9 mouse cellular contexts compared by ENCODE assay signal in the genomic region with DNA sequence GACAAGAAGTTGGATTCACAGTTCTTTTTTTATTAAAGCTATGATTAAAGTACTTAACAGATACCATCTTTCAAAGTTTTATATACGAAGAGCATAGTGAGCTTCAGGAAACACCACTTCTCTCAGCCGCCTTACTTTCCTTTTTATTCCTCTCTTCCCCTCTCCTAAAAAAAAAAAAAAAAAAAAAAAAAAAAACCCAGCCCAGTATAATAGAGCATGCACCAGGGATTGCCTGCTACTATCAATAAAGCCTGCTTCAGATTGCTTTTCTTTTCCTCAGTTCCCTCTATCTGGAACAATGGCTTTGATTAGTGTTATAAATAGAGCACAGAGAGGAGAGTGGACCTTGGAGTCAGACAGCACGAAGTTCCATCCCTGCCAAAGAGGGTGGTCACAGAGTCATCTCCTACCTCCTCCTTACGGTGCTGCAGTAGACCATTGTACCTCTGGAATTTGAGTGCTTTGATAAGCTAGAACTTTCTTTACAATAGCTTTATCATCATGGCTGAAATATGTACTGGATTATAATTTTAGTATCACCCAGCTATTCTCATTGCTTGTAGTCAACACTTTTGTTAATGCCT. TPM values are rescaled to one million over a fixed set of nuclear protein-coding genes. Genes with fewer than 3 reads are reported as not detected.
DNase-seq lines count a peak whose midpoint lies in the region; ATAC-seq and TF ChIP-seq lines count a peak whose summit lies in the region.
"Had no signal": no experiment of that assay in that cellular context is flagged by ENCODE, and none has a peak within 500 bp of the region (broad histone marks: within the 10 kb centered on the region; RNA-seq: fewer than 3 reads in every experiment).

No protein-coding gene starts in this region.

- 0 out of 2 replicates have a peak, but pooled peaks cover 8% of the 10 kb centered on the region for H3K27me3 ChIP-seq in intestine, postnatal 0 days (replicated peaks; ENCODE audit: control insufficient read depth, insufficient read depth, low read length)
- H3K27me3 ChIP-seq in intestine, embryonic 15.5 days (replicated peaks): peaks cover 6% of the 10 kb centered on the region; the same call in 1 of the 2 replicates
- H3K27me3 ChIP-seq in heart, postnatal 0 days (ENCODE audit: control insufficient read depth, insufficient read depth, low read length): no peaks in the 10 kb centered on the region
- peaks cover 6% of the 10 kb centered on the region for H3K27me3 ChIP-seq in midbrain, embryonic 11.5 days (ENCODE audit: control insufficient read depth, insufficient read depth, low read length)

- H3K27ac ChIP-seq in intestine, postnatal 0 days (ENCODE audit: low read depth, low read length): no peak overlapping the region; the same call in 1 of the 2 replicates
- no peak overlapping the region for H3K27ac ChIP-seq in intestine, embryonic 15.5 days
- peak overlapping the region; percentile 32; the same call in 1 of the 2 replicates for H3K27ac ChIP-seq in cortical plate, adult 2 months (ENCODE audit: insufficient read depth, low read length)
- peak overlapping the region; percentile 96 for H3K27ac ChIP-seq in heart, postnatal 0 days (ENCODE audit: low read depth)
- H3K27ac ChIP-seq in midbrain, embryonic 11.5 days (ENCODE audit: low read depth, low read length): no peak overlapping the region

- no peaks in the 10 kb centered on the region for H3K36me3 ChIP-seq in intestine, postnatal 0 days (ENCODE audit: control insufficient read depth, insufficient read depth)
- H3K36me3 ChIP-seq in intestine, embryonic 15.5 days: no peaks in the 10 kb centered on the region
- no peaks in the 10 kb centered on the region for H3K36me3 ChIP-seq in heart, postnatal 0 days (replicated peaks; ENCODE audit: control insufficient read depth, insufficient read depth, low read length)
- no peaks in the 10 kb centered on the region for H3K36me3 ChIP-seq in midbrain, embryonic 11.5 days (ENCODE audit: control insufficient read depth, insufficient read depth, low read length)

- WGBS in intestine, postnatal 0 days: 42% methylated on average over 4 of the region's 4 CpGs
- WGBS in intestine, embryonic 15.5 days: 51% methylated on average over 4 of the region's 4 CpGs
- 26% methylated on average over 4 of the region's 4 CpGs for WGBS in heart, postnatal 0 days
- 45% methylated on average over 4 of the region's 4 CpGs for WGBS in midbrain, embryonic 11.5 days

- H3K4me3 ChIP-seq in intestine, postnatal 0 days (ENCODE audit: low read depth, low read length): no peak overlapping the region
- no peak overlapping the region for H3K4me3 ChIP-seq in intestine, embryonic 15.5 days (replicated peaks)
- peak overlapping the region; percentile 99 for H3K4me3 ChIP-seq in cortical plate, adult 2 months (ENCODE audit: insufficient read depth, low read length)
- peak overlapping the region; percentile 69 for H3K4me3 ChIP-seq in heart, postnatal 0 days (ENCODE audit: low read depth, low read length)
- H3K4me3 ChIP-seq in midbrain, embryonic 11.5 days (ENCODE audit: low read depth, low read length): no peak overlapping the region

- H3K4me1 ChIP-seq in intestine, postnatal 0 days (replicated peaks; ENCODE audit: control insufficient read depth, insufficient read depth, low read length): no peaks in the 10 kb centered on the region
- H3K4me1 ChIP-seq in intestine, embryonic 15.5 days (replicated peaks): peaks cover 9% of the 10 kb centered on the region
- H3K4me1 ChIP-seq in cortical plate, adult 2 months (ENCODE audit: control insufficient read depth, insufficient read depth, low read length): peaks cover 1% of the 10 kb centered on the region; the same call in 1 of the 2 replicates
- no peaks in the 10 kb centered on the region; the same call in 1 of the 2 replicates for H3K4me1 ChIP-seq in heart, postnatal 0 days (ENCODE audit: control insufficient read depth, insufficient read depth)
- H3K4me1 ChIP-seq in midbrain, embryonic 11.5 days (ENCODE audit: control insufficient read depth, insufficient read depth, low read length): peaks cover 10% of the 10 kb centered on the region

- peak; percentile 82 for DNase-seq in heart, postnatal 0 days (ENCODE audit: low spot score)
- DNase-seq in midbrain, embryonic 11.5 days (ENCODE audit: low spot score, missing footprints): peak; percentile 84
- DNase-seq in right cerebral cortex, postnatal 36 days (ENCODE audit: low spot score in 2 of 2): no peak
- DNase-seq in thymus, postnatal 14 days: no peak
- no peak for DNase-seq in lung, postnatal 14 days
- DNase-seq: gastrocnemius, postnatal 14 days had no signal

- no peak for ATAC-seq in intestine, postnatal 0 days
- ATAC-seq in intestine, embryonic 15.5 days: no peak
- peak; percentile 47 for ATAC-seq in heart, postnatal 0 days (ENCODE audit: insufficient read depth, low read depth)
- ATAC-seq in midbrain, embryonic 11.5 days (ENCODE audit: low FRiP score): no peak

- TF ChIP-seq CTCF in intestine, postnatal 0 days (IDR thresholded peaks at IDR 0.05; ENCODE audit: low read depth): no peak
- no peak for TF ChIP-seq CTCF in cortical plate, adult 2 months (IDR thresholded peaks at IDR 0.05; ENCODE audit: extremely low read depth, insufficient read depth, low read length)
- no peak for TF ChIP-seq CTCF in heart, postnatal 0 days (IDR thresholded peaks at IDR 0.05; ENCODE audit: low read depth)

- no peak overlapping the region for H3K9ac ChIP-seq in intestine, postnatal 0 days (ENCODE audit: low read depth, low read length)
- H3K9ac ChIP-seq in intestine, embryonic 15.5 days: no peak overlapping the region
- 0 out of 2 replicates have a peak overlapping the region, but pooled peaks have one; percentile 36 for H3K9ac ChIP-seq in heart, postnatal 0 days (replicated peaks; ENCODE audit: low read depth, low read length)
- no peak overlapping the region for H3K9ac ChIP-seq in midbrain, embryonic 11.5 days (ENCODE audit: low read length)

- no peaks in the 10 kb centered on the region for H3K9me3 ChIP-seq in intestine, postnatal 0 days (ENCODE audit: control insufficient read depth)
- no peaks in the 10 kb centered on the region for H3K9me3 ChIP-seq in intestine, embryonic 15.5 days
- H3K9me3 ChIP-seq in heart, postnatal 0 days (replicated peaks; ENCODE audit: control insufficient read depth, low read length): no peaks in the 10 kb centered on the region
- no peaks in the 10 kb centered on the region for H3K9me3 ChIP-seq in midbrain, embryonic 11.5 days (ENCODE audit: control insufficient read depth, low read length)

- peak overlapping the region; percentile 35 for H3K4me2 ChIP-seq in intestine, postnatal 0 days (replicated peaks; ENCODE audit: low read depth)
- H3K4me2 ChIP-seq in intestine, embryonic 15.5 days (replicated peaks): no peak overlapping the region
- H3K4me2 ChIP-seq in heart, postnatal 0 days (ENCODE audit: low read depth, low read length): peak overlapping the region; percentile 80
- peak overlapping the region; percentile 8; the same call in 1 of the 2 replicates for H3K4me2 ChIP-seq in midbrain, embryonic 11.5 days

- TF ChIP-seq POLR2A in cortical plate, adult 2 months (IDR thresholded peaks at IDR 0.05; ENCODE audit: extremely low read depth, insufficient read depth, low read length): no peak

- TF ChIP-seq EP300 in heart, postnatal 0 days (IDR thresholded peaks at IDR 0.05; ENCODE audit: low read depth): no peak

RNA-seq across cellular contexts. Expression of gene March5, which starts 30.4 kb away (rescaled TPM):
- 44.9 and 45.6 TPM in 2 replicates for polyA plus RNA-seq in intestine, postnatal 0 days (2015; fragmentation: Nextera tagmentation; extraction: Ambion mirVana)
- 69.9 and 75.8 TPM in 2 replicates for polyA plus RNA-seq in intestine, embryonic 15.5 days (2015; fragmentation: Nextera tagmentation; extraction: Ambion mirVana)
- 66.2 and 67.6 TPM in 2 replicates for polyA plus RNA-seq in cortical plate, adult 2 months (2012; rRNA removed)
- total RNA-seq in heart, postnatal 0 days (2014; rRNA removed; ENCODE audit: low replicate concordance): 72.7 and 80.9 TPM in 2 replicates
- 82.5 and 84.3 TPM in 2 replicates for polyA plus RNA-seq in heart, postnatal 0 days (2015; fragmentation: Nextera tagmentation; extraction: Ambion mirVana)
- polyA plus RNA-seq in midbrain, embryonic 11.5 days (2014; fragmentation: Nextera tagmentation; extraction: Ambion mirVana): 155 and 159 TPM in 2 replicates

RNA-seq across cellular contexts. Expression of gene Cpeb3, which starts 31.4 kb away (rescaled TPM):
- 1.6 TPM in 2 replicates for polyA plus RNA-seq in intestine, postnatal 0 days (2015; fragmentation: Nextera tagmentation; extraction: Ambion mirVana)
- polyA plus RNA-seq in intestine, embryonic 15.5 days (2015; fragmentation: Nextera tagmentation; extraction: Ambion mirVana): 0.85 and 1.0 TPM in 2 replicates
- 32.7 and 35.8 TPM in 2 replicates for polyA plus RNA-seq in cortical plate, adult 2 months (2012; rRNA removed)
- 19.6 and 21.8 TPM in 2 replicates for total RNA-seq in heart, postnatal 0 days (2014; rRNA removed; ENCODE audit: low replicate concordance)
- 13.5 and 13.7 TPM in 2 replicates for polyA plus RNA-seq in heart, postnatal 0 days (2015; fragmentation: Nextera tagmentation; extraction: Ambion mirVana)
- polyA plus RNA-seq in midbrain, embryonic 11.5 days (2014; fragmentation: Nextera tagmentation; extraction: Ambion mirVana): 2.9 and 3.1 TPM in 2 replicates

Comparison
In these comparisons a context has a peak if more than half of its experiments do, and no peak if none do; other contexts are left out.
1. H3K27ac ChIP-seq: peak in cortical plate, adult 2 months (single experiment) and heart, postnatal 0 days (single experiment); none in intestine, postnatal 0 days (single experiment), intestine, embryonic 15.5 days (single experiment) and midbrain, embryonic 11.5 days (single experiment).
2. H3K4me3 ChIP-seq: peak in cortical plate, adult 2 months (single experiment) and heart, postnatal 0 days (single experiment); none in intestine, postnatal 0 days (single experiment), intestine, embryonic 15.5 days (single experiment) and midbrain, embryonic 11.5 days (single experiment).
3. DNase-seq: peak in heart, postnatal 0 days (single experiment) and midbrain, embryonic 11.5 days (single experiment); none in right cerebral cortex, postnatal 36 days (0 of 2), thymus, postnatal 14 days (single experiment) and lung, postnatal 14 days (single experiment).